In the genomic region with DNA sequence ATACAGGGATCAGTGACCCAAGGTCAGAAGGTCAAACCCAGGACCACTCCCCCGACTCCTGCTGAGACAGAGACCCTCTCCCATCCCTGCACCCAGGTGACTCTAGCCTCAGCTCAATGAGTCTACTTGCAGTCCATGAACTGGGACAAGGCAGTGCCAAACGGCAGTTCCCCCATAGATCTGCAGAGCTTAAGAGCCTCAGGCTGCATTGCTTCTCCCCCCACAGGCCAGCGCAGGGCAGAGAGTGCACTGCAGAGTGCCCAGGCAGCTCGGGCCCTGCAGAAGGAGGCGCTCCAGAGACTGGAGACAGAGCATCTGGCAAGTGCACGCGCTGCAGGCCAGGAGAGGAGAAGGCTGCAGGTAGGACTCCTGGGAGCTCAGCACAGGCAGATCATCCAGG, we compare ENCODE assay signal across 22 mouse cellular contexts. TPM values are rescaled to one million over a fixed set of nuclear protein-coding genes. Genes with fewer than 3 reads are reported as not detected.
A peak's percentile ranks its signal among the peaks of the same experiment; 100 is the strongest.
DNase-seq lines count a peak whose midpoint lies in the region; ATAC-seq lines count a peak whose summit lies in the region.
"Had no signal": no experiment of that assay in that cellular context is flagged by ENCODE, and none has a peak within 500 bp of the region (broad histone marks: within the 10 kb centered on the region; RNA-seq: fewer than 3 reads in every experiment).

No protein-coding gene starts in this region.

- no peak overlapping the region for H3K4me2 ChIP-seq in forebrain, embryonic 16.5 days (ENCODE audit: low read length)
- H3K4me2 ChIP-seq in midbrain, embryonic 11.5 days, result no peak overlapping the region
- H3K4me2 ChIP-seq in midbrain, embryonic 16.5 days (ENCODE audit: low read length), result no peak overlapping the region
- H3K4me2 ChIP-seq: midbrain, embryonic 12.5 days; neural tube, embryonic 12.5 days had no signal

- no peak for ATAC-seq in forebrain, embryonic 16.5 days
- no peak for ATAC-seq in midbrain, embryonic 11.5 days (ENCODE audit: low FRiP score)
- no peak for ATAC-seq in midbrain, embryonic 16.5 days
- ATAC-seq: inflammation-experienced regulatory T-cells, adult 6 months had no signal

- no peak overlapping the region for H3K4me3 ChIP-seq in forebrain, embryonic 10.5 days
- H3K4me3 ChIP-seq in forebrain, embryonic 16.5 days (replicated peaks; ENCODE audit: low read length), result no peak overlapping the region
- H3K4me3 ChIP-seq in midbrain, embryonic 11.5 days (ENCODE audit: low read depth, low read length), result no peak overlapping the region
- no peak overlapping the region for H3K4me3 ChIP-seq in midbrain, embryonic 16.5 days (ENCODE audit: low read depth, low read length)
- H3K4me3 ChIP-seq: left cerebral cortex, adult 2 months; midbrain, embryonic 12.5 days; neural tube, embryonic 12.5 days had no signal

- H3K36me3 ChIP-seq in forebrain, embryonic 10.5 days (replicated peaks), result no peaks in the 10 kb centered on the region
- no peaks in the 10 kb centered on the region for H3K36me3 ChIP-seq in forebrain, embryonic 16.5 days (ENCODE audit: control insufficient read depth, insufficient read depth)
- no peaks in the 10 kb centered on the region for H3K36me3 ChIP-seq in midbrain, embryonic 11.5 days (ENCODE audit: control insufficient read depth, insufficient read depth, low read length)
- H3K36me3 ChIP-seq in midbrain, embryonic 16.5 days (ENCODE audit: control insufficient read depth, insufficient read depth, low read length), result no peaks in the 10 kb centered on the region
- H3K36me3 ChIP-seq: G1E; midbrain, embryonic 12.5 days; neural tube, embryonic 12.5 days had no signal

- H3K27ac ChIP-seq in forebrain, embryonic 10.5 days, result peak overlapping the region; percentile 60; the same call in 1 of the 2 replicates
- H3K27ac ChIP-seq in forebrain, embryonic 16.5 days (ENCODE audit: low read length), result no peak overlapping the region
- no peak overlapping the region for H3K27ac ChIP-seq in midbrain, embryonic 11.5 days (ENCODE audit: low read depth, low read length)
- H3K27ac ChIP-seq in midbrain, embryonic 16.5 days (ENCODE audit: low read length), result no peak overlapping the region
- H3K27ac ChIP-seq: left cerebral cortex, adult 2 months; midbrain, embryonic 12.5 days; neural tube, embryonic 12.5 days had no signal

- DNase-seq in forebrain, embryonic 10.5 days (ENCODE audit: extremely low spot score, low spot score), result no peak
- DNase-seq in heart, postnatal 4 days, result peak; percentile 45
- DNase-seq in heart, adult 8-10 months (ENCODE audit: low spot score), result no peak
- DNase-seq in midbrain, embryonic 11.5 days (ENCODE audit: low spot score, missing footprints), result peak; percentile 33
- no peak for DNase-seq in ovary, postnatal 14 days (ENCODE audit: low spot score)
- DNase-seq in embryo, embryonic 10.5 days (ENCODE audit: low spot score), result no peak
- DNase-seq: forebrain, postnatal 0 days; layer of hippocampus, adult 9-11 months; liver; right cerebral cortex, adult 18-20 months; thymus, postnatal 36 days had no signal

- H3K27me3 ChIP-seq in forebrain, embryonic 10.5 days (ENCODE audit: poor library complexity, severe bottlenecking), result peaks cover 4% of the 10 kb centered on the region; the same call in 1 of the 2 replicates
- no peaks in the 10 kb centered on the region for H3K27me3 ChIP-seq in forebrain, embryonic 16.5 days (replicated peaks; ENCODE audit: control insufficient read depth, insufficient read depth, low read length)
- no peaks in the 10 kb centered on the region for H3K27me3 ChIP-seq in midbrain, embryonic 11.5 days (ENCODE audit: control insufficient read depth, insufficient read depth, low read length)
- H3K27me3 ChIP-seq in midbrain, embryonic 16.5 days (ENCODE audit: control insufficient read depth, insufficient read depth, low read depth, low read length), result no peaks in the 10 kb centered on the region; the same call in 1 of the 2 replicates
- H3K27me3 ChIP-seq: neural tube, embryonic 12.5 days had no signal

- WGBS in forebrain, embryonic 10.5 days, result 37% methylated on average over 7 of the region's 7 CpGs
- WGBS in forebrain, embryonic 16.5 days, result 49% methylated on average over 7 of the region's 7 CpGs
- WGBS in midbrain, embryonic 11.5 days, result 35% methylated on average over 7 of the region's 7 CpGs
- 48% methylated on average over 7 of the region's 7 CpGs for WGBS in midbrain, embryonic 16.5 days

- no peaks in the 10 kb centered on the region for H3K9me3 ChIP-seq in forebrain, embryonic 10.5 days
- H3K9me3 ChIP-seq in forebrain, embryonic 16.5 days (ENCODE audit: control insufficient read depth, low read length), result no peaks in the 10 kb centered on the region
- H3K9me3 ChIP-seq in midbrain, embryonic 11.5 days (ENCODE audit: control insufficient read depth, low read length), result no peaks in the 10 kb centered on the region
- no peaks in the 10 kb centered on the region for H3K9me3 ChIP-seq in midbrain, embryonic 16.5 days (replicated peaks; ENCODE audit: control insufficient read depth, low read length, poor library complexity, severe bottlenecking)
- H3K9me3 ChIP-seq: G1E; midbrain, embryonic 12.5 days; neural tube, embryonic 12.5 days had no signal

- H3K9ac ChIP-seq in forebrain, embryonic 16.5 days (replicated peaks; ENCODE audit: low read depth, low read length), result no peak overlapping the region
- H3K9ac ChIP-seq in midbrain, embryonic 11.5 days (ENCODE audit: low read length), result no peak overlapping the region
- no peak overlapping the region for H3K9ac ChIP-seq in midbrain, embryonic 16.5 days (ENCODE audit: low read depth, low read length)
- H3K9ac ChIP-seq: forebrain, postnatal 0 days; midbrain, embryonic 12.5 days; neural tube, embryonic 12.5 days had no signal

- peaks cover 57% of the 10 kb centered on the region for H3K4me1 ChIP-seq in forebrain, embryonic 10.5 days
- H3K4me1 ChIP-seq in forebrain, embryonic 16.5 days (replicated peaks; ENCODE audit: control insufficient read depth, insufficient read depth, low read length), result no peaks in the 10 kb centered on the region
- peaks cover 5% of the 10 kb centered on the region for H3K4me1 ChIP-seq in midbrain, embryonic 11.5 days (ENCODE audit: control insufficient read depth, insufficient read depth, low read length)
- no peaks in the 10 kb centered on the region for H3K4me1 ChIP-seq in midbrain, embryonic 16.5 days (ENCODE audit: control insufficient read depth, insufficient read depth, low read length)

RNA-seq across cellular contexts. Expression of a gene that starts 18.1 kb away (rescaled TPM):
- polyA plus RNA-seq in forebrain, embryonic 10.5 days (2016; fragmentation: Nextera tagmentation; extraction: Ambion mirVana), result 1.1 and 1.9 TPM in 2 replicates
- polyA plus RNA-seq in forebrain, embryonic 16.5 days (2015; fragmentation: Nextera tagmentation; extraction: Ambion mirVana), result 4.2 and 5.5 TPM in 2 replicates
- 10 to 100 TPM; 11.0 to 11.4 TPM for total RNA-seq in heart, postnatal 4 days (2021)
- 10 to 100 TPM in 1 of 4 experiments, 1 to 10 TPM in 3; 5.7 to 12.3 (median 7.2) TPM for total RNA-seq in heart, adult 8-10 months (2022)
- 1.8 and 2.0 TPM in 2 replicates for polyA plus RNA-seq in midbrain, embryonic 11.5 days (2014; fragmentation: Nextera tagmentation; extraction: Ambion mirVana)
- 5.5 and 6.2 TPM in 2 replicates for polyA plus RNA-seq in midbrain, embryonic 16.5 days (2015; fragmentation: Nextera tagmentation; extraction: Ambion mirVana)
- polyA plus RNA-seq: G1E had no signal

RNA-seq across cellular contexts. Expression of a gene that starts 49.0 kb away (rescaled TPM):
- polyA plus RNA-seq in forebrain, embryonic 10.5 days (2016; fragmentation: Nextera tagmentation; extraction: Ambion mirVana), result 0.05 and 0.12 TPM in 2 replicates
- polyA plus RNA-seq in forebrain, embryonic 16.5 days (2015; fragmentation: Nextera tagmentation; extraction: Ambion mirVana), result 0.30 and 0.31 TPM in 2 replicates
- under 1 TPM; 0.45 to 0.48 TPM for total RNA-seq in heart, postnatal 4 days (2021)
- under 1 TPM in 3 of 4 experiments, not detected in 1; 0.06 to 0.09 (median 0.06) TPM for total RNA-seq in heart, adult 8-10 months (2022)
- 0.11 TPM in 2 replicates for polyA plus RNA-seq in midbrain, embryonic 11.5 days (2014; fragmentation: Nextera tagmentation; extraction: Ambion mirVana)
- polyA plus RNA-seq in midbrain, embryonic 16.5 days (2015; fragmentation: Nextera tagmentation; extraction: Ambion mirVana), result 0.51 and 0.74 TPM in 2 replicates
- total RNA-seq: gastrocnemius, adult 18-20 months; gastrocnemius, postnatal 4 days had no signal
- polyA plus RNA-seq: G1E; inflammation-experienced regulatory T-cells, adult 6 months had no signal

RNA-seq across cellular contexts. Expression of a gene that starts 56.8 kb away (rescaled TPM):
- 0.92 and 1.0 TPM in 2 replicates for polyA plus RNA-seq in forebrain, embryonic 10.5 days (2016; fragmentation: Nextera tagmentation; extraction: Ambion mirVana)
- polyA plus RNA-seq in forebrain, embryonic 16.5 days (2015; fragmentation: Nextera tagmentation; extraction: Ambion mirVana), result 0.17 and 0.19 TPM in 2 replicates
- not detected for total RNA-seq in heart, postnatal 4 days (2021)
- total RNA-seq in heart, adult 8-10 months (2022), result not detected
- polyA plus RNA-seq in midbrain, embryonic 11.5 days (2014; fragmentation: Nextera tagmentation; extraction: Ambion mirVana), result 0.22 and 0.34 TPM in 2 replicates
- 0.11 TPM in 1 of 2 replicates, not detected in the other for polyA plus RNA-seq in midbrain, embryonic 16.5 days (2015; fragmentation: Nextera tagmentation; extraction: Ambion mirVana)
- total RNA-seq: adrenal gland, postnatal 14 days; forebrain, postnatal 0 days; gastrocnemius, adult 18-20 months; gastrocnemius, postnatal 4 days; hematopoietic stem cell, adult 5-6 weeks; left cerebral cortex, adult 2 months had no signal
- polyA plus RNA-seq: G1E; inflammation-experienced regulatory T-cells, adult 6 months had no signal

Comparison
In these comparisons a context has a peak if more than half of its experiments do, and no peak if none do; other contexts are left out.
1. DNase-seq: peak in heart, postnatal 4 days (single experiment) and midbrain, embryonic 11.5 days (single experiment); none in forebrain, embryonic 10.5 days (single experiment), heart, adult 8-10 months (single experiment), ovary, postnatal 14 days (single experiment) and embryo, embryonic 10.5 days (single experiment).